Mouse (Mus musculus) brain, adult 2 months (tissue): ENCODE measurements around the gene Gpatch2.

Source experiments
- DNase-seq: peaks from one replicate; pipeline ENCODE4 v3.0.0; 2011; ENCODE audit warnings: low read depth, low spot score

Gpatch2 gene

GRCm38 (mm10) chr1:187215181-187216116 is at the start of gene Gpatch2, which contains the start of gene Spata17:
Gene Gpatch2 (plus strand): TSS chr1:187215508.
Gene Spata17 (minus strand): TSS chr1:187215465.
- peak; percentile 93 for DNase-seq

GRCm38 (mm10) chr1:187169646-187170045 is 45.7 kb upstream of the Gpatch2 start:
- no peak for DNase-seq

- DNase-seq, result no peak
Observed at GRCm38 (mm10) chr1:187170361-187170760, 44.9 kb upstream of the Gpatch2 start.

- no peak for DNase-seq
Observed at GRCm38 (mm10) chr1:187175991-187176390, 39.3 kb upstream of the Gpatch2 start.

GRCm38 (mm10) chr1:187178546-187178945 is 36.8 kb upstream of the Gpatch2 start:
- DNase-seq, result no peak

- no peak for DNase-seq
Observed at GRCm38 (mm10) chr1:187205506-187205905, 9.8 kb upstream of the Gpatch2 start.

GRCm38 (mm10) chr1:187209496-187209895 is 5.8 kb upstream of the Gpatch2 start:
- DNase-seq, result no peak

- DNase-seq, result no peak
Observed at GRCm38 (mm10) chr1:187210736-187211135, 4.6 kb upstream of the Gpatch2 start.

- DNase-seq, result no peak
Observed at GRCm38 (mm10) chr1:187216620-187217410, 1.5 kb downstream of the Gpatch2 start.

GRCm38 (mm10) chr1:187220756-187221155 is 5.4 kb downstream of the Gpatch2 start:
- DNase-seq, result no peak

GRCm38 (mm10) chr1:187226328-187227025 is 11.2 kb downstream of the Gpatch2 start:
- no peak for DNase-seq

GRCm38 (mm10) chr1:187228414-187229146 is 13.3 kb downstream of the Gpatch2 start:
- no peak for DNase-seq

- peak; percentile 37 for DNase-seq
Observed at GRCm38 (mm10) chr1:187230255-187230654, 14.9 kb downstream of the Gpatch2 start.

- no peak for DNase-seq
Observed at GRCm38 (mm10) chr1:187232196-187232955, 17.1 kb downstream of the Gpatch2 start.

GRCm38 (mm10) chr1:187232996-187233615 is 17.8 kb downstream of the Gpatch2 start:
- DNase-seq, result peak; percentile 17

- no peak for DNase-seq
Observed at GRCm38 (mm10) chr1:187235161-187235560, 19.9 kb downstream of the Gpatch2 start.

GRCm38 (mm10) chr1:187236296-187236695 is 21.0 kb downstream of the Gpatch2 start:
- DNase-seq, result no peak

- no peak for DNase-seq
Observed at GRCm38 (mm10) chr1:187238061-187238460, 22.8 kb downstream of the Gpatch2 start.

GRCm38 (mm10) chr1:187240304-187240703 is 25.0 kb downstream of the Gpatch2 start:
- DNase-seq, result no peak

- no peak for DNase-seq
Observed at GRCm38 (mm10) chr1:187241329-187241728, 26.0 kb downstream of the Gpatch2 start.
